Mouse (Mus musculus): ENCODE results near the gene Sccpdh. TPM values are rescaled to one million over a fixed set of nuclear protein-coding genes. Genes with fewer than 3 reads are reported as not detected.
"Not testable (repeated sequence)": the region's sequence is repeated elsewhere in the genome, so short reads cannot be mapped to it uniquely, and the experiment has no call there.

Sccpdh gene
- polyA plus RNA-seq, 1 experiment from 2014 or later, result 128 TPM

- H3K36me3 ChIP-seq (ENCODE audit: control insufficient read depth, insufficient read depth), result no peaks in the 10 kb centered on the region
- H3K27me3 ChIP-seq (replicated peaks; ENCODE audit: control insufficient read depth, insufficient read depth, low read length), result no peaks in the 10 kb centered on the region
- no peaks in the 10 kb centered on the region for H3K4me1 ChIP-seq (replicated peaks; ENCODE audit: control insufficient read depth, insufficient read depth, low read length)
- no peak for ATAC-seq
- no peaks in the 10 kb centered on the region for H3K9me3 ChIP-seq (ENCODE audit: control insufficient read depth, low read length)
- H3K9ac ChIP-seq (replicated peaks; ENCODE audit: low read depth, low read length), result no peak overlapping the region
- 91% methylated on average over 3 of the region's 3 CpGs for WGBS
- H3K27ac ChIP-seq (ENCODE audit: low read length), result no peak overlapping the region
- no peak overlapping the region for H3K4me2 ChIP-seq (ENCODE audit: low read length)
- H3K4me3 ChIP-seq (replicated peaks; ENCODE audit: low read length), result no peak overlapping the region
Measured at GRCm38 (mm10) chr1:179634159-179634558, 33.9 kb upstream of the Sccpdh start.

- no peaks in the 10 kb centered on the region for H3K9me3 ChIP-seq (ENCODE audit: control insufficient read depth, low read length)
- H3K4me3 ChIP-seq (replicated peaks; ENCODE audit: low read length), result no peak overlapping the region
- no peak overlapping the region for H3K9ac ChIP-seq (replicated peaks; ENCODE audit: low read depth, low read length)
- H3K36me3 ChIP-seq (ENCODE audit: control insufficient read depth, insufficient read depth), result no peaks in the 10 kb centered on the region
- ATAC-seq, result no peak
- H3K27ac ChIP-seq (ENCODE audit: low read length), result no peak overlapping the region
- WGBS, result 93% methylated on average over 4 of the region's 4 CpGs
- H3K4me1 ChIP-seq (replicated peaks; ENCODE audit: control insufficient read depth, insufficient read depth, low read length), result peaks cover 9% of the 10 kb centered on the region
- no peaks in the 10 kb centered on the region for H3K27me3 ChIP-seq (replicated peaks; ENCODE audit: control insufficient read depth, insufficient read depth, low read length)
- no peak overlapping the region for H3K4me2 ChIP-seq (ENCODE audit: low read length)
Measured at GRCm38 (mm10) chr1:179642726-179643125, 25.3 kb upstream of the Sccpdh start.

DNA sequence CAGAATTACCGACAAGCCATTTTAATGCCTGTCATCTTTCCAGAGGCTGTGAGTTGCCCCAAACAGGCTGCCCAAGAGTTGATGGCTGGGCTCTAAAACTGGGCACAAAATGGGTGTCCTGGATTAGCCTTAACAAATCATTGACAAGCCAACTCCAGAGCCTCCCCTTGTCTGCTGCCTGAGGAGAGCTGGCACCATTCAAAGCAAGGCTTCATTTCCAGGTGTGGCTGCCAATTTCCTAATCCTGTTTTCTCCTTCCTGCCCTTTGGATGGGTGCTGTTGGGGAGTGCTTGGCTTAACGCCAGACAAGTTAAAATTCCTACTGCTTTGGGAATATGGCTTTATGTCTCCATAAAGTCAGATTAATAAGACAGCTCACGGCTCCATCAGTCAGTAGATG is 23.9 kb upstream of the Sccpdh start:
- H3K4me1 ChIP-seq (replicated peaks; ENCODE audit: control insufficient read depth, insufficient read depth, low read length), result peaks cover 9% of the 10 kb centered on the region
- H3K4me2 ChIP-seq (ENCODE audit: low read length), result no peak overlapping the region
- no peak for ATAC-seq
- H3K9me3 ChIP-seq (ENCODE audit: control insufficient read depth, low read length), result no peaks in the 10 kb centered on the region
- H3K27me3 ChIP-seq (replicated peaks; ENCODE audit: control insufficient read depth, insufficient read depth, low read length), result no peaks in the 10 kb centered on the region
- no peak overlapping the region for H3K27ac ChIP-seq (ENCODE audit: low read length)
- no peak overlapping the region for H3K4me3 ChIP-seq (replicated peaks; ENCODE audit: low read length)
- 55% methylated on average over 3 of the region's 3 CpGs for WGBS
- H3K36me3 ChIP-seq (ENCODE audit: control insufficient read depth, insufficient read depth), result no peaks in the 10 kb centered on the region
- no peak overlapping the region for H3K9ac ChIP-seq (replicated peaks; ENCODE audit: low read depth, low read length)

- peak overlapping the region; percentile 46 for H3K4me2 ChIP-seq (ENCODE audit: low read length)
- H3K36me3 ChIP-seq (ENCODE audit: control insufficient read depth, insufficient read depth), result no peaks in the 10 kb centered on the region
- 63% methylated on average over 13 of the region's 13 CpGs for WGBS
- peak; percentile 77 for ATAC-seq
- no peaks in the 10 kb centered on the region for H3K27me3 ChIP-seq (replicated peaks; ENCODE audit: control insufficient read depth, insufficient read depth, low read length)
- no peak overlapping the region for H3K9ac ChIP-seq (replicated peaks; ENCODE audit: low read depth, low read length)
- H3K4me1 ChIP-seq (replicated peaks; ENCODE audit: control insufficient read depth, insufficient read depth, low read length), result peaks cover 9% of the 10 kb centered on the region
- no peak overlapping the region for H3K27ac ChIP-seq (ENCODE audit: low read length)
- peak overlapping the region; percentile 19 for H3K4me3 ChIP-seq (replicated peaks; ENCODE audit: low read length)
- no peaks in the 10 kb centered on the region for H3K9me3 ChIP-seq (ENCODE audit: control insufficient read depth, low read length)
Measured at GRCm38 (mm10) chr1:179645101-179645979, 22.7 kb upstream of the Sccpdh start.

GRCm38 (mm10) chr1:179645980-179646268 is 22.1 kb upstream of the Sccpdh start:
- no peak overlapping the region for H3K27ac ChIP-seq (ENCODE audit: low read length)
- no peaks in the 10 kb centered on the region for H3K9me3 ChIP-seq (ENCODE audit: control insufficient read depth, low read length)
- no peak overlapping the region for H3K9ac ChIP-seq (replicated peaks; ENCODE audit: low read depth, low read length)
- H3K4me1 ChIP-seq (replicated peaks; ENCODE audit: control insufficient read depth, insufficient read depth, low read length), result peaks cover 9% of the 10 kb centered on the region
- 21% methylated on average over 4 of the region's 4 CpGs for WGBS
- no peaks in the 10 kb centered on the region for H3K27me3 ChIP-seq (replicated peaks; ENCODE audit: control insufficient read depth, insufficient read depth, low read length)
- peak overlapping the region; percentile 46 for H3K4me2 ChIP-seq (ENCODE audit: low read length)
- ATAC-seq, result peak; percentile 34; the same call in 1 of the 2 replicates
- peak overlapping the region; percentile 19 for H3K4me3 ChIP-seq (replicated peaks; ENCODE audit: low read length)
- no peaks in the 10 kb centered on the region for H3K36me3 ChIP-seq (ENCODE audit: control insufficient read depth, insufficient read depth)

- not testable (repeated sequence) for H3K27ac ChIP-seq (ENCODE audit: low read length); H3K4me3 ChIP-seq (replicated peaks; ENCODE audit: low read length); H3K27me3 ChIP-seq (replicated peaks; ENCODE audit: control insufficient read depth, insufficient read depth, low read length); H3K9ac ChIP-seq (replicated peaks; ENCODE audit: low read depth, low read length); H3K4me2 ChIP-seq (ENCODE audit: low read length); H3K9me3 ChIP-seq (ENCODE audit: control insufficient read depth, low read length); H3K36me3 ChIP-seq (ENCODE audit: control insufficient read depth, insufficient read depth); H3K4me1 ChIP-seq (replicated peaks; ENCODE audit: control insufficient read depth, insufficient read depth, low read length)
- peak; percentile 26; the same call in 1 of the 2 replicates for ATAC-seq
- 75% methylated on average over 4 of the region's 5 CpGs for WGBS
Measured at GRCm38 (mm10) chr1:179648678-179649077, 19.3 kb upstream of the Sccpdh start.

- H3K36me3 ChIP-seq (ENCODE audit: control insufficient read depth, insufficient read depth), result no peaks in the 10 kb centered on the region
- 72% methylated on average over 3 of the region's 3 CpGs for WGBS
- H3K27ac ChIP-seq (ENCODE audit: low read length), result no peak overlapping the region
- no peak overlapping the region for H3K4me2 ChIP-seq (ENCODE audit: low read length)
- no peak overlapping the region for H3K9ac ChIP-seq (replicated peaks; ENCODE audit: low read depth, low read length)
- peaks cover 4% of the 10 kb centered on the region for H3K4me1 ChIP-seq (replicated peaks; ENCODE audit: control insufficient read depth, insufficient read depth, low read length)
- no peaks in the 10 kb centered on the region for H3K9me3 ChIP-seq (ENCODE audit: control insufficient read depth, low read length)
- no peak for ATAC-seq
- H3K4me3 ChIP-seq (replicated peaks; ENCODE audit: low read length), result no peak overlapping the region
- H3K27me3 ChIP-seq (replicated peaks; ENCODE audit: control insufficient read depth, insufficient read depth, low read length), result no peaks in the 10 kb centered on the region
Measured at GRCm38 (mm10) chr1:179649324-179649723, 18.7 kb upstream of the Sccpdh start.

GRCm38 (mm10) chr1:179650284-179650683 is 17.7 kb upstream of the Sccpdh start:
- no peak for ATAC-seq
- Histone ChIP-seq H3K4me2 (ENCODE audit: low read length) (no peak overlapping the region), H3K27me3 (replicated peaks; ENCODE audit: control insufficient read depth, insufficient read depth, low read length) (no peaks in the 10 kb centered on the region), H3K9ac (replicated peaks; ENCODE audit: low read depth, low read length) (no peak overlapping the region), H3K9me3 (ENCODE audit: control insufficient read depth, low read length) (no peaks in the 10 kb centered on the region), H3K36me3 (ENCODE audit: control insufficient read depth, insufficient read depth) (no peaks in the 10 kb centered on the region), H3K27ac (ENCODE audit: low read length) (no peak overlapping the region), H3K4me3 (replicated peaks; ENCODE audit: low read length) (no peak overlapping the region), H3K4me1 (replicated peaks; ENCODE audit: control insufficient read depth, insufficient read depth, low read length) (peaks cover 3% of the 10 kb centered on the region; the same call in 1 of the 2 replicates)
- WGBS, result 82% methylated on average over 4 of the region's 4 CpGs

DNA sequence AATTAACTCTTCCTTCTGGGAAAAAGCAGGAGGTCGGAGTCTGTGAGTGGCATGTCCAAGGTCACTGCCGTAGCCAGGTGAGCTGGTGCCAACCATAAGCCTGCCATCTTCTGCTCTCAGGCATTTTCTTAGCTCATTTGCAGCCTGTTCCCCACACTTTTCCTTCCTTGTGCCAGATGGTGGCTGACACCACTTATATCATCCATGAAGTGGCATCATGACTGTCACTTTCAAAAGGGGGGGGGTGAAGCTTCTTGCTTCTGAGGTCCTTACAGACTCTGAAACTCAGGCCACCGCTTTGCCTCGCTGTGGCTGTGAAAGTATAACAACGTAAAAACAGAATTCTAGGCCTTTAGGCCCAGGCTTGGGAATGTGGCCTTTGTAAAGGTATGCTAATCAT is 16.8 kb upstream of the Sccpdh start:
- H3K4me3 ChIP-seq (replicated peaks; ENCODE audit: low read length), result no peak overlapping the region
- no peaks in the 10 kb centered on the region for H3K9me3 ChIP-seq (ENCODE audit: control insufficient read depth, low read length)
- no peaks in the 10 kb centered on the region for H3K4me1 ChIP-seq (replicated peaks; ENCODE audit: control insufficient read depth, insufficient read depth, low read length)
- no peak overlapping the region for H3K27ac ChIP-seq (ENCODE audit: low read length)
- no peaks in the 10 kb centered on the region for H3K36me3 ChIP-seq (ENCODE audit: control insufficient read depth, insufficient read depth)
- H3K27me3 ChIP-seq (replicated peaks; ENCODE audit: control insufficient read depth, insufficient read depth, low read length), result no peaks in the 10 kb centered on the region
- H3K4me2 ChIP-seq (ENCODE audit: low read length), result no peak overlapping the region
- WGBS, result 70% methylated on average over 5 of the region's 5 CpGs
- ATAC-seq, result no peak
- no peak overlapping the region for H3K9ac ChIP-seq (replicated peaks; ENCODE audit: low read depth, low read length)

Measured in forebrain, embryonic 16.5 days (tissue).